Mouse (Mus musculus) MN1 (cell line): Measurements from ENCODE around the gene Tmem256.

Source experiments
- DNase-seq: peaks from one replicate; pipeline ENCODE4 v3.0.0-alpha.2; 2016; ENCODE audit warnings: low spot score

The Tmem256 gene

DNA sequence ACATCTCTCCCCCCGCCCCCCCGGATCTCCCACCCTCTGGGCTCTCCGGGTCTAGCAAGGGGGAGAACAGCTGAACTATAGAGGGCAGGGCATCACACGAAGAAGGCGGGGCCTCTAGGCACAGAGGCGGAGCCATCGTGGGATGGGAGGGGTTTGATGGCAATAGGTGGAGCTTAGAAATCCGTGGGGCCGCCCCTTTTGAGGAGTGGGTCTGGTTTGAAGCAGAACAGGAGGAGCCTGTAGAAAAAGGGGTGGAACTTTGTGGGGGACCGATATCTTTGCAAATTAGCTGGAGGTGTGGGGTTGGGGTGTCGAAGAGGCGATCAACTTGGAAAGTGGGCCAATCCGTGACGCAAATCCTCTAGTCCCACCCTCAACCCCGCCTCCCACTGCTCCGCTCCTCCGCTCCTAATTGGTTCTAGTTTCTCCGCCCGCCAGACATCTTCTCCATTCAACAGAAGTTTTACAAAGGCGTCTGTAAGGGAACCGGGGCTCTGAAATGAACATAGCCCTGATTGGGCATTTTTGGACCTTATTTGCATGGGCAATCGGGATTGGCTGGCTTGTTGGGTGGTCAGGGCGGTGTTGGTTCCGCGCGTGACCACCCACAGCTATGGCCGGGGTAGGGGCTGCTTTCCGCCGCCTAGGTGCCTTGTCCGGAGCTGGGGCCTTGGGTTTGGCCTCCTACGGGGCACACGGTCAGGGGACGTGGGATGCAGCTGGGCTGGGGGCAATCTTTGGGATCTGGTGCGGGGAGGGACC lies at the start of gene Tmem256:
Gene Tmem256 (plus strand): TSS at position 563 of the 762 bp plus-strand sequence.
- DNase-seq = peak; percentile 97

DNA sequence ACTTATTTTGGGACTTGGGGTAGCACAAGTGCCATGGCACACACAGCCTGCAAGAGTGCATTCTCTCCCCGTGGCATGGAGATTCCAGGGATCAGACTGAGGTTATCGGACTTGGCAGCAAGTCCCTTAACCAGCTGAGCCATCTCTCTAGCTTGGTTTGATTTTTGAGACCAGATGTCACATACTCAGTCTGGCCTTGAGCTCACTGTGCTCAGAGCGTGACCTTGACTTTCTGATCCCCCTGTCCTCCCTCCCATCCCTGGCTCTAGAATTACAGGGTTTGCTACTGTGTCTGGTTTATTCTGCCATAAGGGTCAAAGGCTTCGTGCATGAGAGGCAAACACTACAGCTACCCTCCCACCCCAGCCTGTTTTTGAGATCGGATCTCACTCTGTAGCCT lies 48.9 kb upstream of the Tmem256 start:
- DNase-seq = no peak

DNA sequence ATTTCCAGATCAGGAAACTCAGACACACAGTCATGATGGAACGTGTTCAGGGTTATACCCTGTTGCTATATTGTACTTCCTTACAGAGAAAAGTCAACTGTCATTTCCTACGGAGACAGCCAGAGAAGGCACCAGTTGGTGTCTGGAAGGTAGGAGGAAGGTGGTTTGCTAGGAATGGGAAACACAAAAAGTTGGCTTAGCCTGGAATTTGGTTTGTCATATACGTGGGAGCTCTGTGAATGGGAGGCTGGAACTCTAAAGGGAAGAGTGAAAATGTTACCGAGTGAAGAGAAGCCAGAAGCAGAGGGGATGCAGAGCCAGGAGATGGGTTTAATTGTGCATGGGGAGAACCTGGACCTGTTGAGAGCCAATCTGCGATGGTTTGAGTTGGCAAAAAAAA lies 46.9 kb upstream of the Tmem256 start:
- no peak for DNase-seq

DNA sequence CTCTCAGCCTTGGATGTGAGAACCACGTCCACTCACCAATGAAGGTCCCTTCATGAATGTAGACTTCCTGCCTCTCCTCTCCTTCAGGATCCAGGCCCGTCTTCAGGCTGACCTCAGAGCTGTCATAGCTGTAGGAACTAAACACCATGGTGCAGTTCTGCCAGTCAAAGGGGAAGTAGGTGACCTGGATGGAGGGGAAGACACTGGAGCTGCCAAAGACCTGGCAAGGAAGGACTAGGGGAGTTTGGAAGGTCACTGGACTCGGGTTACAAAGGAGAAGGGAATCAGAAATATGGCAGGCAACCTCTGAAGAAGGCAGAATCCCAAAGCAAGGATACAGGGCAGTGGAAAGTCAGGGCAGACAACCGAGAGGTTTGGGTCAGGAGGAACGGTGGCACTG lies 44.9 kb upstream of the Tmem256 start:
- DNase-seq = no peak

DNA sequence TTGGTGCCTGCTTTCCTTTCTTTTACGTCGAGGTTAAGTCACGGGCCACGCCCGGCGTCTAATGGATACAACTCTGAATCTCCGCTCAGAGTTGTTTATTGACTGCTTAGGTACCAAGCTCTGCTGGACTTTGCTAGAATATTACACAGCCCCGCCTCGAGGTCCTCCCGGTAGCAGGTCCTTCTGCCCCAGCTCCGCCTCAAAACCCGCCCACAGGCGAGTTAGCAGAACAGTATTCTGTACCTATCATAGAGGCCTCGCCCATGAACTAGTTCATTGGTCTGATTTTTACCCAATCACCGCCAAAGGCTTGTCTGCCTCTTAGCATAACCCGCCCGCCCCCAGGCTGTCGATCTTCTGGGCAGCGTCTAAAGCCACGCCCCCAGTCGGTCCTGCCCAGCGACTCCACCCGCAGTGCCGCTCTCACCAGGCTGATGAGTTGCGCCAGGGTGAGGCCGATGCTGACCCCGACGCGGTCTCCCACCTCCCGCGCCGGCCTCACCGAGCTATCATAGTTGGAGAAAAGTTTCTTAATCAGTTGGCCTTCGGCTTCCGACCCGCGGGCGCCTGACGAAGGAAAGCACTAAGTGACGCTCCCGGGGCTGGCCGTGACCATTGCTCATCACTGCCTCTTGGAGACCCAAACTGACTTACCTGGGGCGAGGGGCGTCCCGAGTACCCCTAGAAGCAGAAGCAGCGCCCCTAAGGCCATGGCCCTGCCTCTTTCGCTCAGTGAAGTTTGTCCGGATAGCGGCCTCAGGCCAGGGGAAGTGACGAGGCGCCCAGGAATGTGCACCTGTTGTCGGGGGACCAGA lies 42.9 kb upstream of the Tmem256 start, which contains the start of gene Chrnb1:
Gene Chrnb1 (minus strand): TSS at position 776 of the 815 bp plus-strand sequence.
- peak; percentile 94 for DNase-seq

DNA sequence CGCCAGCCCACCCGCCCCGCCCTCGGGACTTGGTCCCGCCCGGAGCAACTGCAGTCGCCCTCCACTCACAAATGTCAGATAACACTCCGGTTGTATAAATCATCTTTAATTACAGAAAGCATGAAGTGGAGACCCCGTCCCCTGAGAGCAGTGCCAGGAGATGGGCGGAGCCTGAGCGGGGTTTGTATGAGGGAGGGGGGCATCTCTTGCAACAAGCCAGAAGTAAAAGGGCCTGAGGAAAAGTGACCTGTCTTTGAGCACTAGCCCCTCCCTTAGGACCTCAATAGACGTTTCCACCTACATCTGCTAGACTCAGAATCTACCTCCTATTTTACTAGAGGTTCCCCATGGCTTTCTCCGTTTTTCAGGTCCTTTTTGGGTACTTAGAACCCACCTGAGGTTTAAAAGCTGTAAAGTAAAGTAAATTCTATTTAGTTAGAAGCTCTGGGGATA lies 42.3 kb upstream of the Tmem256 start:
- DNase-seq = no peak

DNA sequence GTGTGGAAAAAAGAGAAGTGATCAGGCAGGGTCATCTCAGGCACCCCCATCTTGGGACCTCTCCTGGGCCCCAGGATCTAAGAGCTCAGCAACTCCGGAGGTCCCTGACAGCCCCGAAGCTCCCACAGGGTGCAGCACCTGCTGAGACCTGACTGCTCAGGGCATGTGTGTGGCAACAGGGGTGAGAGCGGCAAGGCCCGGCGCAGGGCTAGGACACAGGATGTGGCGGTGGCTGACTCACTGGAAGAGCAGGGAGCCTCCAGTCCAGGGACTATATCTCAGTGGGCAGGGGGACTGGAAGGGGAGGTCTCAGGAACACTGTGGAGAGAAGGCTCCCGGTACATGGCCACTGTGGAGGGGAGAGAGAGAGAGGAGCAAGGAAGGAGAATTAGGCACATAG lies 40.4 kb upstream of the Tmem256 start:
- DNase-seq = no peak

DNA sequence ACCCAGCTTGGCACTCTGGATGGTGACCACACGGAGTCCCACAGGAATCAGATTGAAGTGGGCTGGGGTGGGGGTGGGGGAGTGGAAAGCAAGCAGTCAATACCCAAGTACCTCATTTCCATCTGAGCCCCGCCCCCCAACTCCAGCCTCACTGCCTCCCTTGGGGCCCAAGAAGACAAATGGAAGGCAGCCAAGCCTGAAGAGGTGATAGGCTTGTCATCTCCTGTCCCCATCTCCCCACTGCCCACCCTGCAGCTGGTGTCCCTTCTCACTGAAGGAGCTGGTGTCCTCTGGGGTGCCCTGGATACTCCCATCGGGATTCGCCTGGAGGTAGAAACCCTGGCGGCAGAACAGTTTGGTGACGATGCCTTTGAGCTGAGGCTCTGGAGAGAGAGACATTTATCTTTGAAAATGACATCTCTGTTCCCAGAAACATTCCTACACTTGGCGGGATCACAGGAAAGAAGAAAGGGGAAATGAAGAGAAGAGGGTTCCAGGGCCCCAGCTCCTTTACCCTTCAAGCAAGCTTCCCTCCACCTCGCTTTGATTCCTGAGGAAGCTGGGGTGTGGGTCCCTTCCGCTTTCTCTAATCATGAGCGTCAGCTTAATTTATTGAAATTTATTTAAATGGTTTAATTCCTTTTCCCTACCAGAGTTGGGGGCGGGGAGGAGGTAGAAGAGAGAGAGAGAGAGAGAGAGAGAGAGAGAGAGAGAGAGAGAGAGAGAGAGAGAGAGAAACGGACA lies 38.7 kb upstream of the Tmem256 start:
- peak; percentile 45 for DNase-seq

DNA sequence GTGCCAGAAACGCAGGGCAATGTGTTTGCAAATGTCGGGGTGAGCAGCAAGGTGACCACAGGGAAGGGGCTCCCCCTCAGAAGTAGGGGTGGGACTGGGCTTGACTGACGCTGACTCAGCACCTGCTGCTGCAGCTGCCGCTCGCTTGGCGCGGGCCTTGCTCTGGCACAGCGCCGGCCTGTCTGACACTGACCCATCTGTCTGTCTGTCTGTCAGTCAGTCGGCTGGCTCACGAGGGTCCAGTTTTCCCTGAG lies 38.2 kb upstream of the Tmem256 start:
- DNase-seq = peak; percentile 43

DNA sequence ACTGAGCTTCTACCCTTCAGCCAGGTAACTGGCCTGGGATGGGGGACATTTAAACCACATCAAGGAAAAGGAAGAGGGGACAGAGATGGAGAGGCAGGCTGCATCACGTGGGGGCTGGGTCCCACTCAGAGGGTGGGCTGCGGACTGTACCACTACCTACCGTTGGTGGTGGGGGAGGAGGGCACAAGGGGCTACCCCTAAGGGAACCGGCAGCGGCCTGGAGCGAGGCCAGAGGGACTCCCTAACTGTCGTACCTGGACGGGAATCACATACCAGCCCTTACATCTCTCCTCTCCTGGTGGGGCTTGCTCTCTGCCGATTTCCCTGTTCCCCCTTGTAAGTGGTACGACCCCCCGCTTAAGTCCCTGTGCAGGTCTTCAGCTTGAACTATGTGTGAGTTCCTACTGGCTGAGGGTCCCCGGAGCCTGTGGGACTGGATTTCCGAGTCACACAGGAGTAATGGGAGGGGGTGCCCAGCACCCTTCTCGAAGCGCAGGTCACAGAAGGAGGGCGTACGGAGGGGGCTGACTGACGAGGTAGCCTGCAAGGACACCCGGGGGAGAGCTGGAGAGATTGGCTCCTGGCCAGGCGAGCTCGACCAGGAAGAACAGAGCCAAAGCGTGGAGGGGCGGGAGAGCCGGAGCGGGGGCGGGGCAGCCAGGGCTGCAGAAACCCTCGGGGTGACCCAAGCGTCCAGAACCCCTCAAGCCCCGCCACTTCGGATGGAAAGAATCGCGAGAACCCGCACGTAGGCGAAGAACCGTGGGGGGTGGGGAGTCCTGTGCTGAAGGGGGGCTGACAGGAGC lies 37.7 kb upstream of the Tmem256 start:
- peak; percentile 63 for DNase-seq

DNA sequence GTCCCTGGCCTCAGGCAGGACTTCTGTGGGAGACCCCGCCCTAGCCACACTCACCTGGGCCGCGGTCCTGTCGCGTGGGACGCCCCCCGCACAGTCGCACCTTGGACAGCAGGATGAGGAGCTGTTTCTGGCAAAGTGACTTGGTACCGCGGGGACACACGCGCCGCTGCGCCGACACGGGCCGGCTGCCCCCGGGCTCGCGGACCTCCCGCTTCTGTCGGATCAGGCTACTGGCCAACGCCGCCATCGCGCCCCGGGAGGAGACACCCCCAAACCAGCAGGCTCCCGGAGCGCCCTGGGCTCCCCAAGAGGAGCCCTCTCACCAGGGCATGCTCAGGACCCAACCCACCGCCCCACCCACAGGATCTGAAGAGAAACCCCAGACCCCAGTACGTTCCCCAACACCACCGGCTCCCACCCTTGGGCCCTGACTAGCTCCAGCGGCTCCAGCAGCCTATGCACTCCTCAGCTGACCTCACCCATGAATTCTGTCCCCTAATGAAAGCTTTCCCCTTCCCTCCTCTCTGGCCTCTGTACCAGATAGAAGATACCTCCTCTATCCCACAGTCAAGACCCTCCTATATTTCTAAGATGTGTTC lies 36.8 kb upstream of the Tmem256 start, which contains the start of gene Fgf11:
Gene Fgf11 (minus strand): TSS at position 479 of the 599 bp plus-strand sequence.
- DNase-seq = no peak

DNA sequence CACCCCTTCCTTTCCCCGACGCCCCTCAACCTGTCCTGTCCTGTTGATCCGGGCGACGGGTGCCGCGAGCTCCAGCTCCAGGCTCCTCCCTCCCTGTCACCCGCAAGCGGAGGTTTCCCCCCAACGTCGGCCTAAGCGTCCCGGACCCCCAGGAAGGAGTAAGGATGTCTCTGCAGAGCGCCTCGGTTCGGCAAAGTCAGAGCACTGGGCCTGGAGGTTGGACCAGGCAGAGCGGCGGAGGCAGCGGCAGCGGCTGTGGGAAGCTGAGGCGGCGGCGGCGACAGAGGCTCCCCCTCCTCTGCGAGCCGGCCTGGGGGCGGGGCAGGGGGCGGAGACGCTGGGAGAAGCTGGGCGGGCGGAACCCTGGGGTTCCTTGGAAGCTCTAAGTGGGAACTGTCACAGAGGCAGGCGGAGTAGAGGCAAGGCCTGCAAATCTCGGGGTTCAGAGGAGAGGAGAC lies 35.6 kb upstream of the Tmem256 start:
- DNase-seq = peak; percentile 75

DNA sequence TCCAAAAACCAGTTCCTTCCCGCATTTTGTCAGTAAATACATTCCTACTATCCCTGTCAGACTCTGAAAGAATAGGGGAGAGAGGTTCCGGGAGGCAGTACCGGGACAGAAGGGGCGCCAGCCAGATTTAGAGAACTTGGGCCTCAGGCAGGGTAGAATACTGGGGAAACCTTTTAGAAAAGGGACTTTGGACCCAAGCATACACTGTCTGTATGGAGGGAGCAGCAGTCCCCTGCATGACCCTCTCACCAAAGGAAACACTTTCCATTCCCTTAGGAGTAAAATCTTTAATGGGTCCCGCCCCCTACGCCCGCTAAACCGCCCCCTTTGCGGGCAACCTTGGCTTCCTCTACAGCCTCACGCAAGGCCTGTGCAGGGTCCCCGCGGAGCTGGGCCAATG lies 35.0 kb upstream of the Tmem256 start:
- no peak for DNase-seq

DNA sequence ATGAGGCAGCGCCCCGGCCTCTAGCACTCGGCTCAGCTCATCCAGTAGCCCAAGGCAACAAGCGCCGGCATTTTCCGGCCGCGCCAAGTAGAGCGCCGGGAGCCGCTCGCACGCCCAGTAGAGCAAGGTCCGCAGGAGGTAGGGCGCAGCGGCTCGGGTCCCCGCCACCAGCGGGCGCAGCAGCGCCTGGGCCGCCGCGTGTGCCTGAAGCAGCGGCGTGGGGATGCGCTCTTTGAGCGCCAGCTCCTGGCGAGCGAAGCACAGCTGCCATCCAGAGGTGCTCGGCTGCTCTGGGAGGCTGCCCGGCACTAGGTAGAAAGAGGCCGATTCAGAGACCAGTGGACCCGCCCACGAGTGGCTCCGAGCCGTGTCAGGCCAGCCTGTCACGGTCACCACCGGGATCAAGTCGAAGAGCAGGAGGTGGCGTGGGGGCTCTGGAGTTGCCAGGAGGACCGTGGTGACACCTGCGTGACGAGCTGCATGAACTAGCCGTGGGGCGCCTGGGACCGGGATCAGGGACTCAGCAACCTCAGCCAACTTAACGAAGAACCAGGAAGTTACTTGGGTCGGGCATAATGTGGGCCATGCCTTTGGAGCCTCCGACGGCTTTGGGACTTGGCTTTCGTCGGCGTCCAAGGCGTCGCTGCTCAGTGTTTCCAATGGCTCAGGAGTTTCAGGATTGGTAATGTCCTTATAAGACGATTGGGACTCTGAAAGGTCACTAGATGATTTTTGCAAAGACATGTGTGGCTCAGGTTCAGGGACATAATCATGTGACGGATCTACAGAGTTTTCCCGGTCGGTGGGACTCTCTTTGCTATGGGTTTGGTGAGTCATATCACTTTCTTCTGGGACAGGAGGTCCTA lies 34.3 kb upstream of the Tmem256 start:
- peak; percentile 89 for DNase-seq

DNA sequence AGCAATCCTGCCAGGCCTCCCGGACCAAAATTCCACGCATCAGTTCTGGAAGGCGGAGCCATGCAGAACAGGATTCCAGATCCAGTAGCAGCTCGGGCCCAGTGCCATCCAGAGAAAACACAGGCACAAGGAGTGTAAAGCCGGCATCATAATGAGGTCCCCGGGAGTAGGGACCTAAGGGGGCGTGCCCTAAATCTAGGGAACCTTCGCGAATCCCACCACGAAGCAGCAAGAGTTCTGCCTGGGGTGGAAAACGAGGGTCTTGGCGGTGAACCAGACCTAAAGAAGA lies 33.7 kb upstream of the Tmem256 start:
- DNase-seq = peak; percentile 53

DNA sequence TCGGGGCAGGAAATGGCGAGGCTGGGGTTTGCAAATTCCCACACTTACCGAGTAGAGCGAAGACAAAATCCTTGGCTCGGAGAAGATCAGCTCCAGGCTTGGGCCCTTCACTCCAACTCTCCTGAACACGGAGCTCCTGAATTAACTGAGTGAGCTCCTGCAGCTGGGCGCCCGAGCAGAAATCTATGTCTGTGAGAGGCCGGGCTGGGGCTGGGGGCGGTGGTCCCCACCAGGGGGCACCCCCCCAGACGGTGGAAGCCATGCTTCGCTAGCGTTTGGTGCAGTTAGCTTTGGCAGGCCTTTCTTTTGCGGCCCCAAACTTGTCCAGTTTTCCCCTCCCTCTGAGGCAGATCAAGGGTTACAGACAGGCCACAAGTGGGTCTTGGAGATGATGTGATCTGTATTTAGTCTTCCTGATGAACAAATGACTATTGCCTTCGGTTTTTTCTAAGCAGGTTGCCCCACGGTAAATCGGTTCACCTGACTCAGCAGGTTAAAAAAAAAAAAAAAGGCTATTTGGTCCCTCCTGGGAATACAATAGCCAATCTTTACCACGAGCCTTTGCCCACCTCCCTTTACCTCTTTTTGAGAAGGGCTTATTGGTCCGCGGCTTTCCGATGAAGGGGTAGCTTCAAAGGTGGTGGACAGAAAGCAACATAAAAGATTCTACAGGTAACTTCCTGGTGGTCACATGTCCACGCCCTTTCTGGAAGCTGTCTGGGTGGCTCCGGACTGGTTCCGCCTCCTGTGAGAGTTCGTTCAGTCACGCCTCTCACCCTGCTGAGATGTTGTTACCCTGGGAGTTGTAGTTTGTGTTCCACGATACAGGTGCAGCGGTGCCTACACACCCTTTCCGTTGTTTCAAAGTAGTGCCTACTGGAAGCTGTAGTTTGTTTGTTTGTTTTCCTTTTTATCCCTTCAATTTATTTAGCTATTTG lies 33.1 kb upstream of the Tmem256 start, which contains the start of gene Tmem102:
Gene Tmem102 (minus strand): TSS at position 653 of the 938 bp plus-strand sequence.
- DNase-seq = peak; percentile 10

DNA sequence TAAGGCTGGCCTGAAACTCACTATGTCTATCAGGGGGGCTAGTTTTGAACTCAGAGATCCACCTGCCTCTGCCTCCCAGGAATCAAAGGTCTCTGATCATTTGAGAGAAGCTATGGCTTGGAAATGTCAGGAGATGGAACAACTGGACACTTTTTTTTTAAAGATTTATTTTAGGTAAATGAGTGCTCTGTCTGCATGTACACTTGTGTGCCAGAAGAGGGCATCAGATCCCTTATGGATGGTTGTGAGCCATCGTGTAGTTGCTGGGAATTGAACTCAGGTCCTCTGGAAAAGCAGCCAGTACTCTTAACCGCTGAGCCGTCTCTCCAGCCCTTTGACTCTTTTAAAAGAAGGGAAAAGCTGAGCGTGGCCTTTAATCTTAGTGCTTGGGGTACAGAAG lies 31.9 kb upstream of the Tmem256 start:
- DNase-seq = no peak

DNA sequence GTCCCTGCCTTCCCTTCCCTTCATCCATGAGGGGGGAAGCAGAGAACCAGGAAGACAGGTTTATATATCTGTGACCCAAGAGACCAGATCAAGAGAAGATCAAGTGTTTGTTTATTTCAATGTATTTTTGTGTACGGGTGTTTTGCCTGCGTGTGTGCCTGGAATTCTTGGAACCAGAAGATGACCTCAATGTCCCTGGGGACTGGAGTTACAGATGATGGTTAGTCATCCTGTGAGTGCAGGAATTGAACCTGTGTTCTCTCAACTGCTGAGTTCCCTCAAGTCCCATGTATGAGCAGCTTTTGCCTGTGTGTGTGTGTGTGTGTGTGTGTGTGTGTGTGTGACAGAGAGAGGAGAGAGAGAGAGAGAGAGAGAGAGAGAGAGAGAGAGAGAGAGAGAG lies 30.7 kb upstream of the Tmem256 start:
- peak; percentile 45 for DNase-seq

DNA sequence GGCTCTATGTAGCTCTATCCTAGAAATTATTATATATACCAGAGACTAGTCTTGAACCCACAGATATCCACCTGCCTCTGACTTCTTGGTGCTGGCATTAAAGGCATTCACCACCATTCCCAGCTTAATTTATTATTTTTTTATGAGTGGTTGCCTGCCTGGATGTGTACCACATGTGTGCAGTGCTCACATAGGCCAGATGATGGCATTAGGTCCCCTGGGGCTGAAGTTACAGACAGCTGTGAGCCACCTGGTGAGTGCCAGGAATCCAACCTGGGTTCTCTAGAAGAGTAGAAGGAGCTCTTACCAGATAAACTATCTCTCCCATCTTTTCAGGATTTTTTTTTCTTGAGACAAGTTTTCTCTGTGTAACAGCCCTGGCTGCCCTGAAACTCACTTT lies 28.0 kb upstream of the Tmem256 start:
- no peak for DNase-seq
